Mouse (Mus musculus) bone marrow macrophage, adult 2 months (primary cell): ENCODE measurements at regions not wholly inside any gene's neighbourhood (a gene's known extent, or its start where the extent isn't known, plus 50 kb on each side); places are given as distances from the start of the nearest gene placed in this dataset.
A peak's percentile ranks its signal among the peaks of the same experiment; 100 is the strongest.

ENCODE experiments used
- H3K27ac ChIP-seq: 2 replicates; pipeline ENCODE4 v1.5.1; 2012; ENCODE audit warnings: low read depth, low read length; ENCODE audit not compliant: insufficient read depth
- H3K4me1 ChIP-seq: 2 replicates; pipeline ENCODE4 v1.6.1; 2012; ENCODE audit warnings: low read length; ENCODE audit not compliant: control insufficient read depth, insufficient read depth
- H3K4me3 ChIP-seq: 2 replicates; pipeline ENCODE4 v1.5.1; 2012; ENCODE audit warnings: mild to moderate bottlenecking, low read length, moderate library complexity; ENCODE audit not compliant: insufficient read depth
- CTCF ChIP-seq: IDR thresholded peaks from 2 replicates; pipeline ENCODE4 v1.5.1; 2012; ENCODE audit warnings: low read depth, mild to moderate bottlenecking, low read length, moderate library complexity
- POLR2A ChIP-seq: IDR thresholded peaks from 2 replicates; pipeline ENCODE4 v1.6.1; 2012; ENCODE audit warnings: mild to moderate bottlenecking, low read depth, low read length, borderline replicate concordance

DNA sequence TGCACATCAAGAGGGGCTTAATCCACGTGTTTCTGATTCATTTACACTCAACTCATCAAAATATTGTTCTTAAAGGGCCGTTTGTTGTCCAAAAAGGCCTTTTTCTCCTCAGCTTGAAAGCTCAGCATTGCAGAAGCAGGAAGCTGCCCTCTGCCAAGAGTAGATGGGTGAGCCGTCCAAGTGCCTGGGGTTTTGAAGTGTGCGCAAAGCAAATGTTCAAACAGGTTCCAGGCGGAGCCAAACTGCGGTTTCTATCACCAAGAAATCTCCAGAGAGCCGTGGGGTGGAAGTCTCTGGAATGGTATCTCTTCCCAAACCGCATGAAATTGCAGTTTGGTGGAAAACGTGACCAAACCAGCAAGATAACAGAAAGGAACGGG, 281.5 kb downstream of the Med13l start:
- no peak for TF ChIP-seq CTCF
- Histone ChIP-seq H3K4me3 (no peak overlapping the region), H3K4me1 (no peaks in the 10 kb centered on the region), H3K27ac (no peak overlapping the region)

DNA sequence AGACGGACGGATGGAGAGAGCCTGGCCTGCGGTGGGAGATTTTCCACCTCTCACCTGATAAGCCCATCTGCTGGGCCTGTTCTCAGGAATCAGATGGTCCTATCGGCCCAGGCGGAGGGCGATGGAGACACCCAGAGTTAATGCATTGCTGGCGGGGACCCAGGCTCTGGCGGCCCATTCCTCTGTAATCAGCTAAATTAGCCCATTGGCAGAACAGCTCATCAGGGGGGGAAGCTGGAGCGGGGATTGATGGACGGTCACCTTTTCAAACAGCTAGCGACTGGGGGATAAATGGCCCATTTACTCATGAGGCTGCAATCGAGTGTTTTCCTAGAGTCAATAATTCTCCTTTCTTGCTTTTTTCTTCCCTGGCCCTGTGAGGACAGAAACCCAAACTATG, 296.5 kb downstream of the Med13l start:
- H3K4me3 ChIP-seq: no peak overlapping the region
- no peak for TF ChIP-seq CTCF
- no peak for TF ChIP-seq POLR2A
- no peak overlapping the region for H3K27ac ChIP-seq
- H3K4me1 ChIP-seq: no peaks in the 10 kb centered on the region

DNA sequence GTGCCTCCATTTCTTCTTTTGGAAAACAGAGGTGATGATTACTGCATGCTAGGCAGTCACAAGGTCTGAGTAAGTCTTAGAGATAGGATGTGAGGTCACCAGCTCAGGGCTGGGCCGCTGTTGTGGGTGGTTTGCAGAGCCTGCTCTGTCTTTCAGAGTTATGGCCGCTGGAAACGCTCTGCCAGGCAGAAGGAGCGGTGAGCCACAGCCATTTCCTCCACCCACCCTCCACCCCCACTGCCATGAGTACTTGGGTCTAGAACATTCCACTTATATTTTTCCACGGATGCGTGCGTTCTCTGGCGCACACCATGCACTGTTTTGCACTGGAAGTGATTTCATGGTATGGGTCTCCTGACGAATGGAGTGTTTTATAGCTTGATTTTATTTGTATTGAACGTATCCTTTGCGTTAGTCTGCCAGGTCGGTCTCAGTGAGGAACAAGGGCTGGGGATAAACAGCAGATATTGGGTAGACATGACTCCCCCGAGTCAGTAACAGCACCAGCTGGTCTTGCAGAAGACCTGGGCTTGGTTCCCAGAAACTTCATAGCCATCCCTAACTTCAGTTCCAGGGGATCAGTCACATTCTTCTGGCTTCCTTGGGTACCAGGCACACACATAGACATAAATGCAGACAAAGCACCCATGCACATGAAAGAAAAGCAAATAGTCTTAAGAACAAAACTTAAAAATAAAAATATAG, 300.8 kb downstream of the Med13l start:
- Histone ChIP-seq H3K27ac (no peak overlapping the region), H3K4me1 (no peaks in the 10 kb centered on the region)
- TF ChIP-seq POLR2A: no peak
- no peak for TF ChIP-seq CTCF

DNA sequence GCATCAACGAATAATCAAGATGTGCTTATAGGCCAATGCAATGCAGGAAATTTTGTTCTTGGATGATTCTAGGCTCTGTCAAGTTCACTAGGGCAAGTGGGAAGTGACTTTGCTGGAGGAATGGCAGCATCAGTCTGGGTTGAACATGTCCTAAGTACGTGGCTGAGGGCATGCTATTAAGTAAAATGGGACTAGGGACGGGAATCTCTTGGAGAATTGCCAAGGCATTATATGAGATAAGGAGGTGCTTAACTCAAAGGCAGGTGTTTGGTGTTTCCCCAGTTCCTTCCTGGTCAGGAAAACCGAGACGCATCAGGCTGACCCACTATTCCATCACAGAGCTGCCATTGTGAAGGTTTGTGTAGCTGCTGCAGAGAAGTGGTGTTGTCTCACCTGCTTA, 307.0 kb downstream of the Med13l start:
- no peak for TF ChIP-seq CTCF
- no peak for TF ChIP-seq POLR2A
- H3K27ac ChIP-seq: no peak overlapping the region
- H3K4me1 ChIP-seq: no peaks in the 10 kb centered on the region
- no peak overlapping the region for H3K4me3 ChIP-seq

More for the DNA sequence above, 300.8 kb downstream of the Med13l start:
- no peak overlapping the region for H3K4me3 ChIP-seq

DNA sequence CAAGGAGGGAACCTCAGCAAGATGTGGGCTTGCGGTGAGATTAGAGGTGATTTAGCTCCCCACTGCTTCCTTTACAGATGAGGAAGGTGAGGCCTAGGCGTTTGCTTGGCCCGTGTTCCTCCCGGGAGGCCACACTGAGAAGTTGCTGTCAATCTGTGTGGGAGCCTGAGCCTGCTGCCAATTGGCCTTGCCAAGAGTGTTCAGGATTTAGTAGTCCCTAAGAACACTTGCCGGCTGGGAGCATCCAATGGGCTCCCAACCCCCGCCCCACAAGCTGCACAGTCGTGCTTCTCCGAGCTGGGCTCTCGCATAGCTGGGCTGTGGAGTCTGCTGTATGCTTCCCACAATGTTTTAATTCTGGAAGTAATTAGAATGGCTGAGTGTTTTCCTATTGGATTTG, 308.9 kb downstream of the Med13l start:
- no peak overlapping the region for H3K27ac ChIP-seq
- no peak overlapping the region for H3K4me3 ChIP-seq
- TF ChIP-seq POLR2A: no peak
- TF ChIP-seq CTCF: no peak
- no peaks in the 10 kb centered on the region for H3K4me1 ChIP-seq

DNA sequence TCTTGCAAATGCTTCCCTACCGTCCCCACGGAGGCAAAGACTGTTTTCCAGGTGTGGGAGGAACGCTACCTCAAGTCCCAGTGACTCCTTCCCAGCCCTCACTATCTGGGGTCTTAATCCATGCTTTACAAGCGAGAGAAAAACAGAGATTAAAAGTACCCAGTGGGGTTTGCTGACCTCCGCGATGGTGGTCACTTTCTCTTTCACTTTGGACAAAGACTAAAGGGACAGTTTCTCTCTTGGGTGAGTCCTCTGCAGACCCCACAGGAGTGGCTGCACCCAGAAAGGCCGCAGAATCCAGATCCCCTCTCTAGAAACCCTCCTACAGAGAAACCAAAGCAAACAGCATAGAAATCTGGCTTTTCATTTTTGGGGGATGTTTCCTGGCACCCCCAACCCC, 313.4 kb downstream of the Med13l start:
- no peak overlapping the region for H3K27ac ChIP-seq
- peak overlapping the region; percentile 19 for H3K4me3 ChIP-seq
- H3K4me1 ChIP-seq: no peaks in the 10 kb centered on the region
- TF ChIP-seq CTCF (no peak), POLR2A (no peak)

DNA sequence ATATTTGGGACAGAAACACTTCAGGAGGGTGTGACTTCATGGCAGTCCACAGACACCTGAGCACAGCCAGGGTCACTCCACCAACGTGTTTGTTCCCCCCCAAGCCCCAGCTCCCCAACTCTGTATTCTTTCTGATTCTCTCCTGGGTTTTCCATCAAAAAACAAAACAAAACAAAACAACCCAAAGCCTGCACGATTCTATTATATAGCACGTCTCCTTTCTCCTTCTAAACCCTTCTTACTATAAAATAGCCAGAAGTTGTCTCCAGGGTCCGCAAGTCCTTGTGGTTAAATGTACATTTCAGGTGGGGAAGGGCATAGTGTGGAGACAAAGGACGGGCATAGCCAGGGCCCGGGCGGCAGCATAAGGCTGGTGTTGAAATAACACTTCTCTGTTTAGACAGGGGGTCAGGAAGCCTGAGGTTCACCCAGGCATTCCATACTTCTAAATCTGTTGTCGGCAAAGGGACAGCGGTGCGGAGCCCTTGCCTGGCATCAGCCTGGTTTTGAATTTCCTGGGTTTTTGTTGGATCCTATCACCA, 314.7 kb downstream of the Med13l start:
- H3K4me3 ChIP-seq: no peak overlapping the region
- no peak overlapping the region for H3K27ac ChIP-seq
- TF ChIP-seq CTCF: no peak
- no peak for TF ChIP-seq POLR2A
- H3K4me1 ChIP-seq: no peaks in the 10 kb centered on the region

DNA sequence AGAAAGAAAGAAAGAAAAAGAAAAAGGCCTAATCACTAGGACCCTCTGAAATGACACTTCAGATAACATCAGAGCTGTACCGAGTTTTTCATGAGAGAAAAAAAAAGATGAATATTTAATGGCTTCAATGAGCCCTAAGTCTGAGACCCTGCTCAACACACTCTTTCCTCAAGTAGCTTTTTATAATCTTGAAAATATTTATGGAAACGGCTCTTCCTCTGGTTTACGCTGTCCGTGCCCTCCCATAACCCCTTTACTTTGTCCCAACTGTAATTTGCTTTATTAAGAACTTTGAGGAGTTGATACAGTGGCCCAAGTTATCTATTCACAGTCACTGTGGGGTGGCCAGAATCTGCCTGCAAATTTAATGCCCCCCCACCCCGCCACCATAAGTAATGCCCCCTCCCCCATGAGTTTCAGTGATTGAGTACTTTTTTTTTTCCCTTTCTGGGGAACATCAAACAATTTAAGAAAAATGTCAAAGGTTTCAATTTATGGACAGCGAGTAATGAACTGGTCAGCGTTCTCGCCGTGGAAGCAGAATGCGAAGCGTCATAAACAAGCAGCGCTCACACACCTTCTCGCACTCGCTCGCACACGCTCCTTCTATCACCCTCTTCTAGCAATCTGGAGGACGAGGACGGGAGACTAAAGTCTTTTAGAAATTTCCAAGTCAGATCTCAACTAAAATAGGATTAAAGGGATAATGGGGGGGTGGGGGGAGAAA, 316.3 kb downstream of the Med13l start:
- Histone ChIP-seq H3K4me1 (no peaks in the 10 kb centered on the region), H3K27ac (no peak overlapping the region), H3K4me3 (no peak overlapping the region)
- TF ChIP-seq CTCF (no peak), POLR2A (no peak)

DNA sequence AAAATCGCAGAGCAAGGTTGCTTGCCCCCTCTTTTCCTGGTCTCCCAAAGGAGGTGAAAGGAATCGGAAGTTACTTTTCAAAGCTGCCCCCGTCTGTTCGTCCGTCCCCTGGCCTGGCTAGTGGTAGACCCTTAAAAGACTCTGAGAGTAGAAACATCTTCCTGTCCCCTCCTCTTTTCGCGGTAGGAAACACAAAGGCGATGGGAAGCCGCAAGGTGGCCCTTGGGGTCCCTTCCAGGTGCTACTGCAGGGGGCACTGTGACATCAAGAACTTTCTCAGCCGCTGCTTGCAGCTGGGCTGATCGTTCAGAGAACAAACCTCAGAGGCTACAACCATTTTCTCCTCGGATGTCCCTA, 316.8 kb downstream of the Med13l start:
- H3K4me3 ChIP-seq: no peak overlapping the region
- TF ChIP-seq CTCF (no peak), POLR2A (no peak)
- no peaks in the 10 kb centered on the region for H3K4me1 ChIP-seq
- no peak overlapping the region for H3K27ac ChIP-seq

DNA sequence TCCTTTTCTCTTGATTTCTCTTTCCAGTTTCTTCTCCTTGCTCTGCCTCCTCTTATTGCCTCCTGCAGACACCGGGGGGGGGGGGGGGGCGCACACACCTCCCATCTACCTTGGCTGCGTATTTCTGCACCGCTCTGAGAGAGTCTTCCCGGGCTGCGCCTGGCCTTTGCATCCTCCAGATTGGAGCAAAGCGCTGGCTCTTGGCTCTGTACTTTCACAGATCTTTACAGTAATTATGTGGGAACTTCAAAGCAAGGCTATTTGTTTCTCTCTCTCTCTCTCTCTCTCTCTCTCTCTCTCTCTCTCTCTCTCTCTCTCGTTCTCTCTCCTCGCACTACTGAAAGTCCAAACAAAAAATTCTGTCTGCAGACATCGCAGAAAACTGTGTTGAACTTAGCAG, 317.4 kb downstream of the Med13l start:
- H3K4me3 ChIP-seq: no peak overlapping the region
- no peak for TF ChIP-seq POLR2A
- no peak for TF ChIP-seq CTCF
- no peaks in the 10 kb centered on the region for H3K4me1 ChIP-seq
- no peak overlapping the region for H3K27ac ChIP-seq
